ENCODE assay signal across 22 mouse cellular contexts in the genomic region with DNA sequence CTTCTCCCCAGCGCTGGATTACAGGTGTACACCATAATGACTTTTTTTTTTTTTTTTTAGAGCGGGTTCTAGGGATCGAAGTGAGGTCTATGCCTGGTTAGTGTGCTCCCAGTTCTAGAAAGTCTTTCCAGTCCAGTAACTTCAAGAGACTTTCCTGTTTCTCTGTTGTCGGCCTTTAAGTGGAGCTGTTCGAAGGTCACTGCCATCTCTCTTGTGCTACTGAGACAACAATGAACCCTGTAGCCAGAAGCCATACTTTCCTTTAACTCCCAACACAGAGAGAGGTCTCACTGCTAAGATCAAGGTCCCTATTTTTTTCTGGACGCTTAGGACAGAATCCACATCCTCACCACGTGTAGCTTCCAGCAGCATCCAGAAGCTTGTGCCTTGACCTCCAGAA. TPM values are rescaled to one million over a fixed set of nuclear protein-coding genes. Genes with fewer than 3 reads are reported as not detected.
DNase-seq lines count a peak whose midpoint lies in the region; ATAC-seq and TF ChIP-seq lines count a peak whose summit lies in the region.
"Had no signal": no experiment of that assay in that cellular context is flagged by ENCODE, and none has a peak within 500 bp of the region (broad histone marks: within the 10 kb centered on the region; RNA-seq: fewer than 3 reads in every experiment).

No protein-coding gene starts in this region.

- H3K27ac ChIP-seq in kidney, adult 2 months (ENCODE audit: insufficient read depth, low read depth, low read length) = no peak overlapping the region
- H3K27ac ChIP-seq in kidney, embryonic 14.5 days (ENCODE audit: low read depth, low read length) = no peak overlapping the region
- peak overlapping the region; percentile 21; the same call in 1 of the 2 replicates for H3K27ac ChIP-seq in thymus, adult 2 months (ENCODE audit: control insufficient read depth, insufficient read depth, low read length)
- peak overlapping the region; percentile 89; the same call in 1 of the 2 replicates for H3K27ac ChIP-seq in embryonic fibroblast, embryonic 13.5 days (ENCODE audit: insufficient read depth, low read length)
- peak overlapping the region; percentile 38; the same call in 1 of the 2 replicates for H3K27ac ChIP-seq in small intestine, adult 2 months (ENCODE audit: insufficient read depth, low read depth, low read length)
- H3K27ac ChIP-seq in heart, embryonic 10.5 days = no peak overlapping the region
- H3K27ac ChIP-seq: embryonic facial prominence, embryonic 13.5 days; embryonic facial prominence, embryonic 15.5 days; forebrain, embryonic 13.5 days; forebrain, embryonic 15.5 days had no signal

- TF ChIP-seq CTCF in kidney, adult 2 months (conservative IDR thresholded peaks at IDR 0.05; ENCODE audit: insufficient read depth, insufficient read length, low read depth, low read length) = no peak
- TF ChIP-seq CTCF in thymus, adult 2 months (IDR thresholded peaks at IDR 0.05; ENCODE audit: borderline replicate concordance, control insufficient read depth, extremely low read depth, insufficient read depth, low read length, poor library complexity) = no peak
- TF ChIP-seq CTCF in embryonic fibroblast, embryonic 13.5 days (IDR thresholded peaks at IDR 0.05; ENCODE audit: borderline replicate concordance, insufficient read depth, low read length) = no peak
- no peak for TF ChIP-seq CTCF in small intestine, adult 2 months (IDR thresholded peaks at IDR 0.05; ENCODE audit: extremely low read depth, insufficient read length, insufficient replicate concordance, low read depth, low read length)

- no peak overlapping the region for H3K4me3 ChIP-seq in kidney, adult 2 months (ENCODE audit: insufficient read depth, low read depth, low read length)
- H3K4me3 ChIP-seq in kidney, embryonic 14.5 days (ENCODE audit: low read length) = no peak overlapping the region
- H3K4me3 ChIP-seq in thymus, adult 2 months (ENCODE audit: control insufficient read depth, insufficient read depth, low read length) = no peak overlapping the region
- no peak overlapping the region for H3K4me3 ChIP-seq in embryonic fibroblast, embryonic 13.5 days (ENCODE audit: insufficient read depth, low read length)
- H3K4me3 ChIP-seq in small intestine, adult 2 months (ENCODE audit: low read depth, low read length) = no peak overlapping the region
- H3K4me3 ChIP-seq in heart, embryonic 10.5 days = no peak overlapping the region
- H3K4me3 ChIP-seq: embryonic facial prominence, embryonic 13.5 days; embryonic facial prominence, embryonic 15.5 days; forebrain, embryonic 13.5 days; forebrain, embryonic 15.5 days had no signal

- H3K9me3 ChIP-seq in kidney, embryonic 14.5 days (ENCODE audit: control insufficient read depth, low read length) = peaks cover 4% of the 10 kb centered on the region; the same call in 1 of the 2 replicates
- H3K9me3 ChIP-seq in heart, embryonic 10.5 days = no peaks in the 10 kb centered on the region
- H3K9me3 ChIP-seq: embryonic facial prominence, embryonic 13.5 days; embryonic facial prominence, embryonic 15.5 days; forebrain, embryonic 15.5 days had no signal

- WGBS in kidney, adult 2 months = 49% methylated on average over 7 of the region's 7 CpGs
- WGBS in kidney, embryonic 14.5 days = 68% methylated on average over 7 of the region's 7 CpGs
- 93% methylated on average over 7 of the region's 7 CpGs for WGBS in thymus, adult 2 months
- WGBS in small intestine, adult 2 months = 40% methylated on average over 7 of the region's 7 CpGs
- WGBS in heart, embryonic 10.5 days = 80% methylated on average over 7 of the region's 7 CpGs

- DNase-seq in kidney, adult 2 months = peak; percentile 70
- no peak for DNase-seq in thymus, adult 2 months
- DNase-seq in thymus, postnatal 25 days = no peak
- no peak for DNase-seq in layer of hippocampus, adult 9-11 months
- DNase-seq in heart, embryonic 10.5 days (ENCODE audit: low spot score) = no peak
- DNase-seq: adrenal gland, adult 8-10 months; adrenal gland, postnatal 14 days; adrenal gland, postnatal 36 days; cerebellum, adult 11 months; cerebellum, adult 18-20 months; cerebellum, adult 8-10 months; cerebellum, adult 9-11 months; cerebellum, postnatal 14 days; cerebellum, postnatal 36 days; forebrain, postnatal 0 days had no signal

- no peak for TF ChIP-seq POLR2A in kidney, adult 2 months (IDR thresholded peaks at IDR 0.05; ENCODE audit: low read depth, low read length)
- TF ChIP-seq POLR2A in thymus, adult 2 months (IDR thresholded peaks at IDR 0.05; ENCODE audit: control insufficient read depth, extremely low read depth, insufficient read depth, low read length, poor library complexity) = no peak
- no peak for TF ChIP-seq POLR2A in embryonic fibroblast, embryonic 13.5 days (IDR thresholded peaks at IDR 0.05; ENCODE audit: low read depth, low read length)
- no peak for TF ChIP-seq POLR2A in small intestine, adult 2 months (IDR thresholded peaks at IDR 0.05; ENCODE audit: low read depth, low read length)

- no peak overlapping the region for H3K9ac ChIP-seq in kidney, embryonic 14.5 days (ENCODE audit: low read depth, low read length)
- H3K9ac ChIP-seq: embryonic facial prominence, embryonic 15.5 days; forebrain, embryonic 13.5 days; forebrain, embryonic 15.5 days; forebrain, postnatal 0 days had no signal

- no peaks in the 10 kb centered on the region for H3K27me3 ChIP-seq in kidney, adult 2 months (replicated peaks; ENCODE audit: control insufficient read depth, insufficient read depth, low read length)
- no peaks in the 10 kb centered on the region for H3K27me3 ChIP-seq in kidney, embryonic 14.5 days (ENCODE audit: control insufficient read depth, insufficient read depth, low read length)
- H3K27me3 ChIP-seq in thymus, adult 2 months (ENCODE audit: control insufficient read depth, insufficient read depth, low read length) = no peaks in the 10 kb centered on the region
- no peaks in the 10 kb centered on the region for H3K27me3 ChIP-seq in small intestine, adult 2 months (ENCODE audit: control insufficient read depth, insufficient read depth, low read length)
- no peaks in the 10 kb centered on the region for H3K27me3 ChIP-seq in heart, embryonic 10.5 days (ENCODE audit: insufficient read depth, poor library complexity, severe bottlenecking)
- H3K27me3 ChIP-seq: embryonic facial prominence, embryonic 13.5 days; embryonic facial prominence, embryonic 15.5 days; forebrain, embryonic 13.5 days; forebrain, embryonic 15.5 days had no signal

- no peak for ATAC-seq in kidney, embryonic 14.5 days (ENCODE audit: low FRiP score, low TSS enrichment)
- ATAC-seq: forebrain, embryonic 13.5 days; forebrain, embryonic 15.5 days; forebrain, postnatal 0 days had no signal

- H3K36me3 ChIP-seq in kidney, adult 2 months (ENCODE audit: control insufficient read depth, insufficient read depth, low read length) = no peaks in the 10 kb centered on the region
- H3K36me3 ChIP-seq in kidney, embryonic 14.5 days (ENCODE audit: control insufficient read depth, insufficient read depth, low read length) = no peaks in the 10 kb centered on the region
- no peaks in the 10 kb centered on the region for H3K36me3 ChIP-seq in thymus, adult 2 months (ENCODE audit: control insufficient read depth, insufficient read depth, low read length)
- no peaks in the 10 kb centered on the region for H3K36me3 ChIP-seq in small intestine, adult 2 months (ENCODE audit: control insufficient read depth, insufficient read depth, low read length)
- H3K36me3 ChIP-seq in heart, embryonic 10.5 days = no peaks in the 10 kb centered on the region
- H3K36me3 ChIP-seq: embryonic facial prominence, embryonic 13.5 days; embryonic facial prominence, embryonic 15.5 days; forebrain, embryonic 15.5 days had no signal

- peaks cover 20% of the 10 kb centered on the region for H3K4me1 ChIP-seq in kidney, adult 2 months (ENCODE audit: control insufficient read depth, insufficient read depth, low read length)
- 0 out of 2 replicates have a peak, but pooled peaks cover 6% of the 10 kb centered on the region for H3K4me1 ChIP-seq in kidney, embryonic 14.5 days (ENCODE audit: control insufficient read depth, insufficient read depth, low read length)
- peaks cover 37% of the 10 kb centered on the region for H3K4me1 ChIP-seq in thymus, adult 2 months (replicated peaks; ENCODE audit: control insufficient read depth, insufficient read depth, low read length)
- H3K4me1 ChIP-seq in embryonic fibroblast, embryonic 13.5 days (ENCODE audit: control insufficient read depth, insufficient read depth, low read length) = peaks cover 2% of the 10 kb centered on the region; the same call in 1 of the 2 replicates
- peaks cover 45% of the 10 kb centered on the region for H3K4me1 ChIP-seq in small intestine, adult 2 months (ENCODE audit: control insufficient read depth, insufficient read depth, insufficient read length, low read length)
- H3K4me1 ChIP-seq in heart, embryonic 10.5 days = peaks cover 18% of the 10 kb centered on the region
- H3K4me1 ChIP-seq: forebrain, embryonic 15.5 days had no signal

- no peak overlapping the region for H3K4me2 ChIP-seq in kidney, embryonic 14.5 days (replicated peaks; ENCODE audit: low read depth, low read length)
- H3K4me2 ChIP-seq: embryonic facial prominence, embryonic 13.5 days; embryonic facial prominence, embryonic 15.5 days; forebrain, embryonic 13.5 days; forebrain, embryonic 15.5 days had no signal

RNA-seq across cellular contexts. Expression of gene Mgat5, which starts 13.4 kb away (rescaled TPM):
- polyA plus RNA-seq in kidney, adult 2 months (2012; rRNA removed) = 12.0 and 13.1 TPM in 2 replicates
- 8.4 and 11.0 TPM in 2 replicates for polyA plus RNA-seq in kidney, embryonic 14.5 days (2014; fragmentation: Nextera tagmentation; extraction: Ambion mirVana)
- 24.1 and 24.6 TPM in 2 replicates for polyA plus RNA-seq in thymus, adult 2 months (2012; rRNA removed)
- polyA plus RNA-seq in embryonic fibroblast, embryonic 13.5 days (2011; ENCODE audit: insufficient read length, low read depth, missing spikeins) = 13.3 and 24.2 TPM in 2 replicates
- 6.0 and 11.4 TPM in 2 replicates for polyA plus RNA-seq in small intestine, adult 2 months (2012; rRNA removed)
- polyA plus RNA-seq in heart, embryonic 10.5 days (2016; fragmentation: Nextera tagmentation; extraction: Ambion mirVana) = 3.2 and 3.5 TPM in 2 replicates

Comparison
In these comparisons a context has a peak if more than half of its experiments do, and no peak if none do; other contexts are left out.
1. H3K27ac ChIP-seq: peak in thymus, adult 2 months (single experiment), embryonic fibroblast, embryonic 13.5 days (single experiment) and small intestine, adult 2 months (single experiment); none in kidney, adult 2 months (single experiment), kidney, embryonic 14.5 days (single experiment) and heart, embryonic 10.5 days (single experiment).